Mouse (Mus musculus) heart, postnatal 0 days (tissue): ENCODE data around the gene Mypop.

Experiments
- CTCF ChIP-seq: IDR thresholded peaks from 2 replicates; pipeline ENCODE4 v1.5.1; 2016; ENCODE audit warnings: antibody characterized with exemption, control low read depth, low read depth
- EP300 ChIP-seq: IDR thresholded peaks from 2 replicates; pipeline ENCODE4 v1.6.1; 2016; ENCODE audit warnings: antibody characterized with exemption, low read depth

GRCm38 (mm10) chr7:18986503-18986902 lies 4.5 kb upstream of the Mypop start:
- no peak for TF ChIP-seq CTCF
- TF ChIP-seq EP300, result no peak
